Mouse (Mus musculus): ENCODE measurements around the gene Ugt2b1. TPM values are rescaled to one million over a fixed set of nuclear protein-coding genes. Genes with fewer than 3 reads are reported as not detected.

Ugt2b1 gene
- total RNA-seq, 2 experiments from 2014 or later = not detected

DNA sequence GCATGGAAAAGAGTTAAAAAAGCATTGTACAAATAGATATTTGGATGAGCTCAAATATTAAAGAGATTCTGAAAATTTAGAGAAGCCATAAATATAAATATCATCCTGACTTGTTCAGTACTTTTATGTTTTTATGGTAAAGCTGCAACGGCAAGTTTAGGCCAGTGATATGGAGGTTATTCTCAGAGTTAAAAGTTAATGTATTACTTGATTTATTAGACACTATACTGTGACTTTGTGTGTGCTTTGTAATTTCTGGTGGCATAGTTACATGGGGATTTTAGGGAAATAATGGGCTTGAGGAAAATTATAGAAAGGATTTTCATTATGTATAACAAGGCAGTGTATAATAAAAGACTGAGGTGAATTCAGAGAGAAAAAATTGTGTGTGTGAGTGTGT is 39.2 kb downstream of the Ugt2b1 start:
- TF ChIP-seq CTCF (IDR thresholded peaks at IDR 0.05) = no peak
- Histone ChIP-seq H3K27ac (no peak overlapping the region), H3K4me3 (no peak overlapping the region)
- intact Hi-C loops (cut with DNase I) = loop anchor here (5.0 to 10.0 kb wide), 2 partner anchors 445 to 548 kb away; no protein-coding TSS in a partner anchor
- DNase-seq (ENCODE audit: extremely low spot score in 1 of 2, low spot score in 2 of 2) = no peak

- Histone ChIP-seq H3K27ac (no peak overlapping the region), H3K4me3 (no peak overlapping the region)
- intact Hi-C loops (cut with DNase I) = loop anchor here (1.0 to 10.0 kb wide), 3 partner anchors 257 to 548 kb away; no protein-coding TSS in a partner anchor
- TF ChIP-seq CTCF (IDR thresholded peaks at IDR 0.05) = peak; percentile 58
- no peak for DNase-seq (ENCODE audit: extremely low spot score in 1 of 2, low spot score in 2 of 2)
These were observed 39.7 kb downstream of the Ugt2b1 start for GRCm38 (mm10) chr5:86886620-86887019.

- intact Hi-C loops (cut with DNase I) = no loop called here
- no peak overlapping the region for H3K27ac ChIP-seq
- DNase-seq (ENCODE audit: extremely low spot score in 1 of 2, low spot score in 2 of 2) = no peak
- no peak overlapping the region for H3K4me3 ChIP-seq
- no peak for TF ChIP-seq CTCF (IDR thresholded peaks at IDR 0.05)
These were observed 54.5 kb downstream of the Ugt2b1 start for GRCm38 (mm10) chr5:86871877-86872276.

Other genes with a start within 250 kb of the Ugt2b1 start
- gene Tmprss11e, start 180.7 kb downstream of the Ugt2b1 start, total RNA-seq (2021) = not detected
- gene Ythdc1, start 122.3 kb downstream of the Ugt2b1 start, total RNA-seq (2021) = 10 to 100 TPM; 57.0 to 61.5 TPM
- not detected for gene Ugt2b34, start 19.6 kb downstream of the Ugt2b1 start, total RNA-seq (2021)
- not detected for gene Ugt2b35, start 74.3 kb upstream of the Ugt2b1 start, total RNA-seq (2021)
- gene Ugt2b36, start 166.0 kb upstream of the Ugt2b1 start, total RNA-seq (2021) = not detected
- not detected for gene Ugt2b5, start 213.8 kb upstream of the Ugt2b1 start, total RNA-seq (2021)